Mouse (Mus musculus): ENCODE measurements at regions not wholly inside any gene's neighbourhood (a gene's known extent, or its start where the extent isn't known, plus 50 kb on each side); places are given as distances from the start of the nearest gene placed in this dataset.
"Not testable (repeated sequence)": the region's sequence is repeated elsewhere in the genome, so short reads cannot be mapped to it uniquely, and the experiment has no call there.

DNA sequence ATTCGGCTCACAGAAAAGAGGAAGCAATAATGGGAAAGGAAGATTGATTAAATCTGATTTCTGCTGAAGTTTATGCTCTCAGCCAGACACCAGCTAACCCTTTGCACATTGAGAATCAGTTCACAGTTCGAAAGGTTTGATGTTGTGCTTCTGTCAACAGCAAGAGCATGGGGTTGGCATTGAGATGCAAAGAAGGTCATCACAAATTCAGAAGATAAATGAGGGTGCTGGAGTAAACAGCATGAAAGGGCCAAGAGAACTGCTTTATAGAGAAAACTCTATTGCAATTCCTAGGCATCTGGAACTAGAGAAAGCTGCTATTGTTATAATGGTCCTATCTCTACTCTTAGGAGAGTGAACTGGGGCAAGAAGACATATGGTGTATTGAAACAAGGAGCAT is 250.8 kb downstream of the Rab38 start:
- Histone ChIP-seq H3K4me3 (no peak overlapping the region), H3K9me3 (replicated peaks) (no peaks in the 10 kb centered on the region), H3K36me3 (no peaks in the 10 kb centered on the region), H3K9ac (no peak overlapping the region), H3K4me1 (no peaks in the 10 kb centered on the region), H3K27ac (no peak overlapping the region), H3K4me2 (replicated peaks) (no peak overlapping the region), H3K27me3 (no peaks in the 10 kb centered on the region)
- 0 out of 2 replicates have a peak, but pooled peaks have one; percentile 56 for ATAC-seq (ENCODE audit: low FRiP score)
- 36% methylated on average over 2 of the region's 2 CpGs for WGBS

DNA sequence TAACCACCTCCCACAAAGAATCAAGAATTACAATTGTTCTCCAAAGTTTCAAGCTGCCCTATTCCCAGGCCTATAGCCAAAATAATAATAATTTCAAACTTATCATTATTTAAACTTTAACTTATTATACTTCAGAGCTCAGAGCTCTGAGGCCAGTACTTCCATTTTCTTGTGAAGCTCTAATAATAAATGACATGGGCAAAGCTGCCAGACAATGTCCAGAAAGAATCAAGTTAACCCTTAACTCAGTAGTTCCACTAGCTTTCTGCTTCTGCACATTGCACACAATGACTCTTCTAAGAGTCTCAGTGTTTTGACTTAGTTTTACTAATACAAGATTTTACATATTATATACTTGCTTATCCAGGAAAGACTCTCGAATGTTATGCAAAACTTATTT is 291.0 kb downstream of the Rab38 start:
- H3K36me3 ChIP-seq; H3K27ac ChIP-seq; H3K4me3 ChIP-seq; H3K4me2 ChIP-seq (replicated peaks); H3K4me1 ChIP-seq; H3K9ac ChIP-seq; H3K9me3 ChIP-seq (replicated peaks); H3K27me3 ChIP-seq; ATAC-seq (ENCODE audit: low FRiP score): not testable (repeated sequence)
- WGBS = 76% methylated on average over 1 of the region's 1 CpGs

DNA sequence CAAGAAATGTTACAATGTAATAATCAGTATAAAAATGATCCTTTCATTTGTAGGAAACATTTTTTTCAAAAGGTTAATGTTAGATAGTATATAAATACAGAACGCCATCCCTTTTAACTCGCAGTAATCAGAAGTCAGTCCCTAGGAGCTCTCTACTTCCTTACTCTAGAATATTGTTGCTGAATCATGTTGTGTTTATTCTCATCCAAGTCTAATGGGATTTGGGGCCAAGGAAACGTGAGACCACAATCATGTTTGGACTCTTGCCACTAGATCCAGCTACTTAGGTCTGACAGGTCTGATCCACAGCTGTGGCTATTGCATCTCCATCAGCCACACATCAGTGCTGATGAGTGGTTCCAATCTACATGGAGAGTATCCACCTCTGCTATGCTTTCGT is 304.4 kb downstream of the Rab38 start:
- Histone ChIP-seq H3K9ac (no peak overlapping the region), H3K4me2 (replicated peaks) (no peak overlapping the region), H3K4me1 (no peaks in the 10 kb centered on the region), H3K9me3 (replicated peaks) (no peaks in the 10 kb centered on the region), H3K27me3 (no peaks in the 10 kb centered on the region), H3K27ac (no peak overlapping the region), H3K36me3 (no peaks in the 10 kb centered on the region), H3K4me3 (no peak overlapping the region)
- no peak for ATAC-seq (ENCODE audit: low FRiP score)
- 88% methylated on average over 4 of the region's 4 CpGs for WGBS

DNA sequence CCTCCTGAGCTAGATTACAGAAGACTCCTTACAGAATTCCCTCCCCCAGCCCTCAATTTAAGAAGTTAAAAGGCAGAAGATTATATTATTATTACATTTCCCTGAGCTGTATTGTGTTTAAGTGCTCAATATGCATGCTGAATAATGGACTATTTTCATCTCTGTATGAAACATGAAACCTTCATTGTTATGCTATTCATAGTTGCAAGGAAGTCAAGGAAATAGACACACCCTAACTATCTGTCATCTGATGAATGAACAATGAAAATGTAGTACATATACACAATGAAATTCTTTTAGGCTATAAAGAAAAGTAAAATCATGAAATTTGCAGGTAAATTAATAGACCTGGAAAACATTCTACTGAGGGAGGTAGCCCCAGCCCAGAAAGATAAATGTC is 305.7 kb downstream of the Rab38 start:
- H3K27me3 ChIP-seq = no peaks in the 10 kb centered on the region
- no peaks in the 10 kb centered on the region for H3K9me3 ChIP-seq (replicated peaks)
- H3K4me1 ChIP-seq = no peaks in the 10 kb centered on the region
- ATAC-seq (ENCODE audit: low FRiP score) = no peak
- no peak overlapping the region for H3K4me2 ChIP-seq (replicated peaks)
- no peaks in the 10 kb centered on the region for H3K36me3 ChIP-seq
- H3K27ac ChIP-seq = no peak overlapping the region
- no peak overlapping the region for H3K9ac ChIP-seq
- H3K4me3 ChIP-seq = no peak overlapping the region

DNA sequence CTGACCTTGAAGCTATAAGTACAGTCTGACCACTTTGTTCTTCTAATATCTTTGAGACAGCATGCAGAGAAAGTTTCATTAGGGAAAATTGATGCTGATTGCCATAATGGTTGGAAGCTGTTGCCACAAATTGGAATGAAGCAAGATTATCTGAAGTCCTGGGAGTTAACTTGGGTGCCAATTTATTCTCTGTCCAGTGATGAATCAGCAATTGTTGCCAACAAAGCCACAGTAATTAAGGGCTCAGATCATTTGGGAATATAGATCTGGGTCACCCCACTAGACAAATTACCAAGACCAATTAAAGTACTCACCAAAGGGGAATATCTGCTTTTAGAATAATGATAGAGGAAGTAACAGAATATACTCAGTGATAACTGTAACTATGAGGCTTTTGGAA is 347.3 kb downstream of the Rab38 start:
- Histone ChIP-seq H3K36me3 (no peaks in the 10 kb centered on the region), H3K9me3 (replicated peaks) (no peaks in the 10 kb centered on the region), H3K9ac (no peak overlapping the region), H3K27me3 (no peaks in the 10 kb centered on the region), H3K4me2 (replicated peaks) (no peak overlapping the region), H3K27ac (no peak overlapping the region), H3K4me3 (no peak overlapping the region), H3K4me1 (no peaks in the 10 kb centered on the region)
- ATAC-seq (ENCODE audit: low FRiP score) = no peak

DNA sequence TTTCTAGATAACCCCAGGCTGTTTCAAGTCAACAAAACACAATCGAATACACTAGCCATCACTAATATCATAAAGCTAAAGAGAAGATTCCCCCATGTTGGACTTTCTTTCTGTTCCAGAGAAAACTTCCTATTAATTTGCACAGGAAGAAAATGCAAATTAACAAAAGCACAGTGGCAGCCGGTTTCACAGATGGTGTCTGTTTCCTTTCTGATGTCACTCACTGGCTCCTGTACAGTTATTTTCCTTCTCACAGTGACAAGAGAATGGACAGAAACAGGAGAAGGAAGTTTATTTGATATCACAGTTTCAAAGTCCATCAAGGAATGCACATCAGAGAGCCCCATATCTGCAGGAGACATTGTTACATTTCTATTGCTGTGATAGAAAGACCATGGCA is 352.8 kb downstream of the Rab38 start:
- H3K4me2 ChIP-seq (replicated peaks) = no peak overlapping the region
- WGBS = 80% methylated on average over 2 of the region's 2 CpGs
- no peak overlapping the region for H3K9ac ChIP-seq
- no peak overlapping the region for H3K27ac ChIP-seq
- no peaks in the 10 kb centered on the region for H3K27me3 ChIP-seq
- no peak for ATAC-seq (ENCODE audit: low FRiP score)
- H3K4me3 ChIP-seq = no peak overlapping the region
- no peaks in the 10 kb centered on the region for H3K4me1 ChIP-seq
- H3K36me3 ChIP-seq = no peaks in the 10 kb centered on the region
- no peaks in the 10 kb centered on the region for H3K9me3 ChIP-seq (replicated peaks)

DNA sequence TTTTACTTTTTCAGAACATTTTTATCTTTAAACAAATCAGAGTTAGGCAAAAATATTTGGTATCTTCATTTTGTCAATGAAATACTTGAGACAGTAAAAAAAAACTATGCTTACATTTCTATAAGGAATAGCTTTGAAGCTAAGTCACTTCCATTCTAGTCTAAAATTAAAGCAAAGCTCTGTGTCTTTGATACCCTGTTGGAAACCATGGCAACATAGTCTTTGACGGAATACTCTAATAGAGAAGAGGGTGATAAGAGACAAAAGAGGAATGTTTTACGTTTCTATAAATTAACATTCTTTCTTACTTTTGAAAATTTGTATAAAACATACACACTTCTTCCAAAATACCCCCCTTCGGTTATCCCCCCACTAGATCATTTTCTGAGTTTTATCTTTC is 378.1 kb downstream of the Rab38 start:
- Histone ChIP-seq H3K27me3 (no peaks in the 10 kb centered on the region), H3K4me3 (no peak overlapping the region), H3K9ac (no peak overlapping the region), H3K4me2 (replicated peaks) (no peak overlapping the region), H3K9me3 (replicated peaks) (no peaks in the 10 kb centered on the region), H3K27ac (no peak overlapping the region), H3K4me1 (no peaks in the 10 kb centered on the region), H3K36me3 (no peaks in the 10 kb centered on the region)
- ATAC-seq (ENCODE audit: low FRiP score) = no peak
- WGBS = 68% methylated on average over 3 of the region's 3 CpGs

DNA sequence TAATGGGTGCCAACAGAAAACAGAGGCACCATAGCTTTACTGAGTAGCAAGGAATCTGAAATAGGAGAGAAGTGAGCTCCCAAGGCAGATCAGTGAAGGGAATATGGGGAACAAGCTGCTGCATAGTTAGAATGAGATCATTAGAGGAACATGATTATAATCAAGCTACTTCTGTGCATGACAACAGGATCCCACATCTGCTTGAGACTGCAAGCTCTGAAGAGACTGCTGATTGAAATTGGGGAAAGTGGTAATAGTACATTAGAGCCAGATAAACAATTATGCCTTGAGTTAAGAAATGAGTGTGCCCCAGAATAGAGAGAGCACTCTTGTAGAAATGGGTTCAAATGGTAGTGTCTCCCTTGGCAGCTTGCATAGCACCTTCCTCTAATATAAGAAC is 380.1 kb downstream of the Rab38 start:
- no peaks in the 10 kb centered on the region for H3K4me1 ChIP-seq
- H3K36me3 ChIP-seq = no peaks in the 10 kb centered on the region
- ATAC-seq (ENCODE audit: low FRiP score) = no peak
- H3K4me3 ChIP-seq = no peak overlapping the region
- H3K27me3 ChIP-seq = no peaks in the 10 kb centered on the region
- no peak overlapping the region for H3K27ac ChIP-seq
- H3K9ac ChIP-seq = no peak overlapping the region
- no peak overlapping the region for H3K4me2 ChIP-seq (replicated peaks)
- no peaks in the 10 kb centered on the region for H3K9me3 ChIP-seq (replicated peaks)

DNA sequence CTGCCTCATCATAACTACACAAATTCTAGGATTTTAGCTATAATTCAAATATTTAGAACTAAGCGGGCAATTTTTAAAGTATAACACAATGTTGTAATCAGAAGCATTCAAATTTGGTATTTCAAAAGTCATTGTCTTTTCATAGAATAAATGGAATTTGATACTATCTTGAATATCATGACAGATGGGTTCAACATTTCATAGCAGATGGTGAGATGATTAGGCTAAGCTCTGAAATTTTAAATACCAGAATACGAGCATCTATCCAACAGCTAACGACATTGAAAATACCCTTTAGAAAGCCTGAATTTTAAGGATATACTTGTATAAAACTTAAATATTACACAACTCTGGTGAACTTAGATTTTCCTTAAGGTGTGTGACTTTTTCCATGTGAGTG is 390.1 kb downstream of the Rab38 start:
- no peak for ATAC-seq (ENCODE audit: low FRiP score)
- no peak overlapping the region for H3K9ac ChIP-seq
- no peaks in the 10 kb centered on the region for H3K9me3 ChIP-seq (replicated peaks)
- H3K36me3 ChIP-seq = no peaks in the 10 kb centered on the region
- WGBS = 91% methylated on average over 3 of the region's 3 CpGs
- H3K4me3 ChIP-seq = no peak overlapping the region
- no peak overlapping the region for H3K27ac ChIP-seq
- no peaks in the 10 kb centered on the region for H3K4me1 ChIP-seq
- no peak overlapping the region for H3K4me2 ChIP-seq (replicated peaks)
- no peaks in the 10 kb centered on the region for H3K27me3 ChIP-seq

DNA sequence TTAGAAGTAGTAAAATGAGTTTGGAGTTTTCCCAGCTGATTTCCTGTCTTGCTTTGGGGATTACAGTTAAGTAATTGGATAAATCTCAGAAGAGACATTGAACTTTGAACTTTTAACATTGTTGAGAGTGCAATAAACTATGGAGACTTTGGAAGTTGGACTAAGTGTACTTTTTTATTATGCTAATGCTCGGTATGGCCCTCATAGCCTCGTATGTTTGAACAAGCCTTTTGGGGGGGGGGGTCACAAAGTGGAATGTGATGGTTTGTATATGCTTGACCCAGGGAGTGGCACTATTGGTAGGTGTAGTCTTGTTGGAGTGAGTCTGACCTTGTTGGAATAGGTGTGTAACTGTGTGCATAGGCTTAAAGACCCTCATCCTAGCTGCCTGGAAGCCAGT is 396.4 kb downstream of the Rab38 start:
- H3K9ac ChIP-seq = no peak overlapping the region
- H3K9me3 ChIP-seq (replicated peaks) = no peaks in the 10 kb centered on the region
- H3K27me3 ChIP-seq = no peaks in the 10 kb centered on the region
- no peaks in the 10 kb centered on the region for H3K4me1 ChIP-seq
- WGBS = 91% methylated on average over 2 of the region's 2 CpGs
- no peak for ATAC-seq (ENCODE audit: low FRiP score)
- no peaks in the 10 kb centered on the region for H3K36me3 ChIP-seq
- no peak overlapping the region for H3K4me2 ChIP-seq (replicated peaks)
- H3K4me3 ChIP-seq = no peak overlapping the region
- no peak overlapping the region for H3K27ac ChIP-seq

DNA sequence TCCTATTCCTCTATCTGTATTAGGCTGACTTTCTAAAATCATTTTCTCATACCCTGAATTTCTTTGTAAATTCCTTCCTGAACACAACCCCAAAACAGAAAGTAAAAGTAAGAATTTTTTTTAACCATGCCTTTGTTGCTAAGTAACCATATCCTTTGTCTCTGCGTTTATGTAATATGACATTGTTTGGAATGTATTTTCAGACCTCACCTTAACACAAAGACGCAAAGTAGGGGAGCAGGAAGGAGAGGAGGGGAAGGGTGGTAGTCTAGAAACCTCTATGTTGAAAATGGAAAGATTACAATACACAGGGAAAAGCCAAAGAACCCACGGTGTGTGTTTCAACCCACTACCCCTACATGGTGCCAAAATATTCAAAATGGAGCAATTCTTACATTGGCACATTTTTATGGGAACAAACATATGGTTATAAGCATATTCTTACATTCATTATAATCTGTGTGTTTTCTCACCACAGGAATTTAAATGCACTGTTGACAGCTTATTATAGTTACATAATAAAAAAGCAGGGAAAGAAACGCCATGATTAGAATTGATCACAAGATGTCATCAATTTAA is 418.0 kb downstream of the Rab38 start:
- no peaks in the 10 kb centered on the region for H3K27me3 ChIP-seq
- H3K4me1 ChIP-seq = no peaks in the 10 kb centered on the region
- no peak overlapping the region for H3K4me2 ChIP-seq (replicated peaks)
- H3K27ac ChIP-seq = no peak overlapping the region
- ATAC-seq (ENCODE audit: low FRiP score) = no peak
- no peak overlapping the region for H3K9ac ChIP-seq
- H3K36me3 ChIP-seq = no peaks in the 10 kb centered on the region
- no peak overlapping the region for H3K4me3 ChIP-seq
- H3K9me3 ChIP-seq (replicated peaks) = no peaks in the 10 kb centered on the region
- 84% methylated on average over 4 of the region's 4 CpGs for WGBS
